In the genomic region with DNA sequence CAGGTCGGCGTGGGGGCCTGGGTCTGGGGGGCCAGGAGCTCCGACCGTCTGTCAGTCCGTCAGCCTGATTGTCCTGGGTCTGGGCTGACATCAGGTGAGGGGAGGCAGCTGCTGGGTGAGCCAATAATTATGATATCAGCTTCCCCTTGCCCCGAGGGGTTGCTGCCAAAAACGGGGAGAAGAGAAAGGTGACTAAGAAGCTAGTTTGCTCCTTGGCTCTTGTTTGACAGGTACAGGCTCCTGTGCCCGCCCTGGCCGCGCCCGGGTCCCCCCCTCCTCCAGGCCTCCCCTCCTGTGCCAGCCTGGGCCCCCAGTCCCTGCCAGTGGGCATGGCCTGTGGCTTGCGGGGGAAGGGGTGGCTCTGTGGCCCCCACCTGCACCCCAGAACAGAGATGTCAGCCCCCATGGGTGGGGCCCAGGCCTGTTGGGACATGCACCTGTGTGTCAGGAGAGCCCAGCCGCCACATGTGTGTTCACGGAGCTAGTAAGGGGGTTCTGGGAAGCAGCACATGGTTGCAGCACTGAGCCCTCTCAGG, we compare ENCODE assay signal across 28 mouse cellular contexts. TPM values are rescaled to one million over a fixed set of nuclear protein-coding genes. Genes with fewer than 3 reads are reported as not detected.
DNase-seq lines count a peak whose midpoint lies in the region; ATAC-seq lines count a peak whose summit lies in the region.
"Had no signal": no experiment of that assay in that cellular context is flagged by ENCODE, and none has a peak within 500 bp of the region (broad histone marks: within the 10 kb centered on the region; RNA-seq: fewer than 3 reads in every experiment).

Gene Foxn1, minus strand, starts transcription at position 51 of the 536 bp plus-strand sequence.

- H3K4me3 ChIP-seq in forebrain, embryonic 11.5 days (ENCODE audit: low read depth, low read length): no peak within 1 kb of the TSS
- H3K4me3 ChIP-seq in forebrain, embryonic 15.5 days: no peak within 1 kb of the TSS
- peak within 1 kb of the TSS; percentile 13 for H3K4me3 ChIP-seq in limb, embryonic 15.5 days
- H3K4me3 ChIP-seq in limb, embryonic 10.5 days: no peak within 1 kb of the TSS
- no peak within 1 kb of the TSS for H3K4me3 ChIP-seq in embryonic facial prominence, embryonic 13.5 days
- H3K4me3 ChIP-seq: heart, embryonic 12.5 days; layer of hippocampus, adult 2 months; limb, embryonic 12.5 days; liver, embryonic 13.5 days had no signal

- DNase-seq in forebrain, embryonic 11.5 days (ENCODE audit: low spot score): peak; percentile 42
- no peak for DNase-seq in limb, embryonic 10.5 days (ENCODE audit: low spot score)
- peak; percentile 44 for DNase-seq in urinary bladder, postnatal 14 days (ENCODE audit: low spot score)
- DNase-seq in ovary, postnatal 10 days (ENCODE audit: low spot score): no peak
- DNase-seq: adrenal gland, postnatal 25 days; cerebellum, adult 8-10 months; cerebellum, postnatal 36 days; embryo, embryonic 11 days; kidney, postnatal 25 days; liver, embryonic 13.5 days; lung, adult 2 months; lung, postnatal 14 days; thymus, postnatal 4 days had no signal

- WGBS in forebrain, embryonic 11.5 days: 81% methylated on average over 14 of the region's 14 CpGs
- WGBS in forebrain, embryonic 15.5 days: 87% methylated on average over 14 of the region's 14 CpGs
- WGBS in limb, embryonic 15.5 days: 69% methylated on average over 14 of the region's 14 CpGs
- 80% methylated on average over 14 of the region's 14 CpGs for WGBS in limb, embryonic 10.5 days
- WGBS in embryonic facial prominence, embryonic 13.5 days: 64% methylated on average over 14 of the region's 14 CpGs

- H3K4me1 ChIP-seq in forebrain, embryonic 11.5 days (replicated peaks; ENCODE audit: control insufficient read depth, insufficient read depth, low read length): no peaks in the 10 kb centered on the region
- no peaks in the 10 kb centered on the region for H3K4me1 ChIP-seq in forebrain, embryonic 15.5 days
- H3K4me1 ChIP-seq in limb, embryonic 15.5 days: peaks cover 8% of the 10 kb centered on the region
- H3K4me1 ChIP-seq in limb, embryonic 10.5 days: peaks cover 13% of the 10 kb centered on the region
- peaks cover 6% of the 10 kb centered on the region; the same call in 1 of the 2 replicates for H3K4me1 ChIP-seq in embryonic facial prominence, embryonic 13.5 days
- H3K4me1 ChIP-seq: heart, embryonic 12.5 days; liver, embryonic 13.5 days had no signal

- no peaks in the 10 kb centered on the region for H3K27me3 ChIP-seq in forebrain, embryonic 11.5 days (ENCODE audit: control insufficient read depth, insufficient read depth, low read length)
- H3K27me3 ChIP-seq in forebrain, embryonic 15.5 days: no peaks in the 10 kb centered on the region
- H3K27me3 ChIP-seq in limb, embryonic 15.5 days: no peaks in the 10 kb centered on the region
- H3K27me3 ChIP-seq in limb, embryonic 10.5 days (ENCODE audit: low read depth, poor library complexity, severe bottlenecking): 0 out of 2 replicates have a peak, but pooled peaks cover 3% of the 10 kb centered on the region
- H3K27me3 ChIP-seq in embryonic facial prominence, embryonic 13.5 days: no peaks in the 10 kb centered on the region
- H3K27me3 ChIP-seq: liver, embryonic 13.5 days had no signal

- no peak within 1 kb of the TSS for H3K9ac ChIP-seq in forebrain, embryonic 11.5 days (ENCODE audit: low read length)
- no peak within 1 kb of the TSS for H3K9ac ChIP-seq in forebrain, embryonic 15.5 days (replicated peaks)
- no peak within 1 kb of the TSS for H3K9ac ChIP-seq in limb, embryonic 15.5 days
- no peak within 1 kb of the TSS for H3K9ac ChIP-seq in embryonic facial prominence, embryonic 13.5 days
- H3K9ac ChIP-seq: heart, embryonic 12.5 days; limb, embryonic 12.5 days; liver, embryonic 13.5 days had no signal

- no peaks in the 10 kb centered on the region for H3K36me3 ChIP-seq in forebrain, embryonic 11.5 days (ENCODE audit: control insufficient read depth, insufficient read depth, low read length)
- no peaks in the 10 kb centered on the region for H3K36me3 ChIP-seq in forebrain, embryonic 15.5 days
- H3K36me3 ChIP-seq in limb, embryonic 15.5 days: no peaks in the 10 kb centered on the region
- H3K36me3 ChIP-seq in limb, embryonic 10.5 days: no peaks in the 10 kb centered on the region
- H3K36me3 ChIP-seq in embryonic facial prominence, embryonic 13.5 days: no peaks in the 10 kb centered on the region
- H3K36me3 ChIP-seq: heart, embryonic 12.5 days; limb, embryonic 12.5 days; liver, embryonic 13.5 days had no signal

- H3K9me3 ChIP-seq in forebrain, embryonic 11.5 days (ENCODE audit: control insufficient read depth, low read length): no peaks in the 10 kb centered on the region
- H3K9me3 ChIP-seq in forebrain, embryonic 15.5 days: no peaks in the 10 kb centered on the region
- no peaks in the 10 kb centered on the region for H3K9me3 ChIP-seq in limb, embryonic 15.5 days
- no peaks in the 10 kb centered on the region for H3K9me3 ChIP-seq in limb, embryonic 10.5 days (replicated peaks)
- no peaks in the 10 kb centered on the region for H3K9me3 ChIP-seq in embryonic facial prominence, embryonic 13.5 days
- H3K9me3 ChIP-seq: heart, embryonic 12.5 days; limb, embryonic 12.5 days; liver, embryonic 13.5 days had no signal

- no peak for ATAC-seq in forebrain, embryonic 11.5 days (replicated peaks; ENCODE audit: low FRiP score)
- no peak for ATAC-seq in forebrain, embryonic 15.5 days (replicated peaks)
- peak; percentile 22; the same call in 1 of the 2 replicates for ATAC-seq in limb, embryonic 15.5 days (ENCODE audit: insufficient number of reproducible peaks, low FRiP score, low TSS enrichment, low read depth)
- ATAC-seq in embryonic facial prominence, embryonic 13.5 days (ENCODE audit: insufficient number of reproducible peaks, insufficient read depth, low FRiP score, low TSS enrichment, low read depth): no peak
- ATAC-seq: forebrain, embryonic 14.5 days; hindbrain, postnatal 0 days; intestine, embryonic 16.5 days had no signal

- H3K27ac ChIP-seq in forebrain, embryonic 11.5 days (ENCODE audit: low read depth, low read length): no peak within 1 kb of the TSS
- no peak within 1 kb of the TSS for H3K27ac ChIP-seq in forebrain, embryonic 15.5 days (replicated peaks)
- H3K27ac ChIP-seq in limb, embryonic 15.5 days: peak within 1 kb of the TSS; percentile 59; the same call in 1 of the 2 replicates
- H3K27ac ChIP-seq in limb, embryonic 10.5 days: no peak within 1 kb of the TSS
- H3K27ac ChIP-seq in embryonic facial prominence, embryonic 13.5 days: 0 out of 2 replicates have a peak within 1 kb of the TSS, but pooled peaks have one; percentile 16
- H3K27ac ChIP-seq: hindbrain, postnatal 0 days; layer of hippocampus, adult 2 months; limb, embryonic 12.5 days; liver, embryonic 13.5 days had no signal

- no peak within 1 kb of the TSS for H3K4me2 ChIP-seq in forebrain, embryonic 11.5 days (ENCODE audit: low read depth, low read length, severe bottlenecking)
- no peak within 1 kb of the TSS for H3K4me2 ChIP-seq in forebrain, embryonic 15.5 days (replicated peaks)
- peak within 1 kb of the TSS; percentile 10; the same call in 1 of the 2 replicates for H3K4me2 ChIP-seq in limb, embryonic 15.5 days
- peak within 1 kb of the TSS; percentile 27; the same call in 1 of the 2 replicates for H3K4me2 ChIP-seq in embryonic facial prominence, embryonic 13.5 days
- H3K4me2 ChIP-seq: heart, embryonic 12.5 days; limb, embryonic 12.5 days; liver, embryonic 13.5 days; midbrain, embryonic 11.5 days had no signal

RNA-seq across cellular contexts. Expression of gene Foxn1, which starts in this region (rescaled TPM):
- not detected in 2 replicates for polyA plus RNA-seq in forebrain, embryonic 11.5 days (2014; fragmentation: Nextera tagmentation; extraction: Ambion mirVana)
- not detected in 2 replicates for polyA plus RNA-seq in forebrain, embryonic 15.5 days (2015; fragmentation: Nextera tagmentation; extraction: Ambion mirVana)
- 3.1 and 3.5 TPM in 2 replicates for polyA plus RNA-seq in limb, embryonic 15.5 days (2015; fragmentation: Nextera tagmentation; extraction: Ambion mirVana)
- 0.06 TPM in 1 of 2 replicates, not detected in the other for polyA plus RNA-seq in limb, embryonic 10.5 days (2016; fragmentation: Nextera tagmentation; extraction: Ambion mirVana)
- 0.73 and 1.1 TPM in 2 replicates for polyA plus RNA-seq in embryonic facial prominence, embryonic 13.5 days (2015; fragmentation: Nextera tagmentation; extraction: Ambion mirVana)
- polyA plus RNA-seq: forebrain, embryonic 14.5 days; gonadal fat pad, adult 2 months; heart, embryonic 12.5 days; hindbrain, postnatal 0 days; intestine, embryonic 16.5 days; kidney, embryonic 14.5 days; limb, embryonic 12.5 days; liver, embryonic 13.5 days; midbrain, embryonic 11.5 days; midbrain, postnatal 0 days; neural tube, embryonic 14.5 days; testis, adult 2 months had no signal

Comparison
In these comparisons a context has a peak if more than half of its experiments do, and no peak if none do; other contexts are left out.
1. H3K27ac ChIP-seq: peak in limb, embryonic 15.5 days (single experiment) and embryonic facial prominence, embryonic 13.5 days (single experiment); none in forebrain, embryonic 11.5 days (single experiment), forebrain, embryonic 15.5 days (single experiment) and limb, embryonic 10.5 days (single experiment).
2. Peak in DNase-seq in forebrain, embryonic 11.5 days; RNA of the gene not detected or under 1 TPM.
3. H3K4me2 ChIP-seq: peak in limb, embryonic 15.5 days (single experiment) and embryonic facial prominence, embryonic 13.5 days (single experiment); none in forebrain, embryonic 11.5 days (single experiment) and forebrain, embryonic 15.5 days (single experiment).